Mouse (Mus musculus): Measurements from ENCODE around the gene Sin3a.

DNA sequence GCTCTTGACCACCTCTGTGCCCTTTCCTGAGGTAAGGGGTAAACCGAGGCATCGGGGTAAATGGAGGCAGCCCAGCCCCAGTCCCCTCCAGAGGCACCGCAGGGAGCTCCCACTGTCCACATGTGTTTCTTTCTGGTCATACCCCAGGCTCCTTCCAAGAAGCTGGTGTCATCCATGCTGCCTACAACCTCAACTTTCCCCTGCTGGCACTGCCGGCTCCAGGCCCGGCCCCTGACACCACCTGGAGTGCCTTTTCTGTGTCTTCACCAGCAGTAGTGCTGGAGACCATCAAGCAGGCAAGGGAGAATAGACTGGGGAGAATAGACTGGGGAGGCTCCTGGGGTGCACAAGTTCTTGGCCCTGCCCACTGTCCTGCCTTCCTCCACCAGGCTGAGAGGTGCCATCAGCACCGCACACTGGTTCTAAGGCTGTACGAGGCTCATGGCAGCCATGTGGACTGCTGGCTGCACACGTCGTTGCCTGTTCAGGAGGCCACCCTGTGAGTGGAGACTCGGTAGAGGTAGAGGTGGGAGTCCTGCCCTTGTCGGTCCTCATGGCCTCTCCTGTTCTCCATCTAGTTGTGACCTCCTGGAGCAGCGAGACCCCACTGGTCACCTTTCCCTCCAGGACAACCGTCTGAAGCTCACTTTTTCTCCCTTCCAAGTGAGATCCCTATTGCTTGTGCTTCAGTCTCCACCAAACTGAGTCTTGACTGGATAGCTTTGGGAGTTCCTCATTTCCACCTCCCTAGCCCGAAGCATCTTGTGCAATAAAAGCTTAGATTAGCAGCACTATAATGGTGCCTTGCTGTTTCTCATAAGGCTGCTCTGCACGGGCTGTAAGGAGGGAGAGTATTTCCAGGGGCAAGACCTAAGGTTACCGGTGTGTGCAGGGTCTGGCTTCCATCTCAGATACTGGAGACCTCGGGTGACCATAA, 69.8 kb downstream of the Sin3a start:
- no peak for TF ChIP-seq CTCF (IDR thresholded peaks at IDR 0.05; ENCODE audit: low read depth, low read length)
- TF ChIP-seq POLR2A (IDR thresholded peaks at IDR 0.05; ENCODE audit: borderline replicate concordance, low read depth, low read length): no peak

Measured in bone marrow macrophage, adult 2 months (primary cell).